Mouse (Mus musculus) liver, embryonic 12.5 days (tissue): ENCODE data around the gene Supt20. TPM values are rescaled to one million over a fixed set of nuclear protein-coding genes. Genes with fewer than 3 reads are reported as not detected.

ENCODE experiments used
- ATAC-seq: fragments of 200-750 bp; cut with Nextera tagmentation; 2 replicates; pipeline ENCODE4 v1.8.0; 2017; ENCODE audit warnings: moderate number of reproducible peaks, mild to moderate bottlenecking, moderate library complexity
- H3K27ac ChIP-seq: fragments of 300-500 bp; sonication (generic); 2 replicates; pipeline ENCODE4 v1.5.1; 2016; ENCODE audit warnings: mild to moderate bottlenecking
- H3K27me3 ChIP-seq: fragments of 300-500 bp; sonication (generic); replicated peaks from 2 replicates; pipeline ENCODE4 v1.6.1; 2016; ENCODE audit warnings: mild to moderate bottlenecking, moderate library complexity
- H3K36me3 ChIP-seq: fragments of 300-500 bp; sonication (generic); 2 replicates; pipeline ENCODE4 v1.6.1; 2016; ENCODE audit warnings: mild to moderate bottlenecking, moderate library complexity
- H3K4me1 ChIP-seq: fragments of 300-500 bp; sonication (generic); 2 replicates; pipeline ENCODE4 v1.6.1; 2016
- H3K4me2 ChIP-seq: fragments of 300-500 bp; sonication (generic); 2 replicates; pipeline ENCODE4 v1.6.1; 2016; ENCODE audit warnings: mild to moderate bottlenecking, moderate library complexity
- H3K4me3 ChIP-seq: fragments of 300-500 bp; sonication (generic); 2 replicates; pipeline ENCODE4 v1.5.1; 2016; ENCODE audit warnings: mild to moderate bottlenecking, moderate library complexity
- H3K9ac ChIP-seq: fragments of 300-500 bp; sonication (generic); 2 replicates; pipeline ENCODE4 v1.6.1; 2016; ENCODE audit warnings: mild to moderate bottlenecking, moderate library complexity
- H3K9me3 ChIP-seq: fragments of 300-500 bp; sonication (generic); replicated peaks from 2 replicates; pipeline ENCODE4 v1.6.1; 2016; ENCODE audit warnings: mild to moderate bottlenecking, moderate library complexity
- WGBS: fragments of 180-500 bp; shearing (Covaris S2); methylation state at CpG from one replicate; pipeline ENCODE4 v1.1.7; 2016; ENCODE audit not compliant: insufficient replicate concordance; 5-methylcytosine and 5-hydroxymethylcytosine counted together
- polyA plus RNA-seq: library from polyadenylated mRNA; unstranded; fragments of >200 nt; fragmentation: Nextera tagmentation; extraction: Ambion mirVana; gene quantifications from 2 replicates; pipeline ENCODE4 v1.2.1, GENCODE M21; 2016

Supt20 gene
- polyA plus RNA-seq, 1 experiment from 2014 or later = 49.8 TPM

DNA sequence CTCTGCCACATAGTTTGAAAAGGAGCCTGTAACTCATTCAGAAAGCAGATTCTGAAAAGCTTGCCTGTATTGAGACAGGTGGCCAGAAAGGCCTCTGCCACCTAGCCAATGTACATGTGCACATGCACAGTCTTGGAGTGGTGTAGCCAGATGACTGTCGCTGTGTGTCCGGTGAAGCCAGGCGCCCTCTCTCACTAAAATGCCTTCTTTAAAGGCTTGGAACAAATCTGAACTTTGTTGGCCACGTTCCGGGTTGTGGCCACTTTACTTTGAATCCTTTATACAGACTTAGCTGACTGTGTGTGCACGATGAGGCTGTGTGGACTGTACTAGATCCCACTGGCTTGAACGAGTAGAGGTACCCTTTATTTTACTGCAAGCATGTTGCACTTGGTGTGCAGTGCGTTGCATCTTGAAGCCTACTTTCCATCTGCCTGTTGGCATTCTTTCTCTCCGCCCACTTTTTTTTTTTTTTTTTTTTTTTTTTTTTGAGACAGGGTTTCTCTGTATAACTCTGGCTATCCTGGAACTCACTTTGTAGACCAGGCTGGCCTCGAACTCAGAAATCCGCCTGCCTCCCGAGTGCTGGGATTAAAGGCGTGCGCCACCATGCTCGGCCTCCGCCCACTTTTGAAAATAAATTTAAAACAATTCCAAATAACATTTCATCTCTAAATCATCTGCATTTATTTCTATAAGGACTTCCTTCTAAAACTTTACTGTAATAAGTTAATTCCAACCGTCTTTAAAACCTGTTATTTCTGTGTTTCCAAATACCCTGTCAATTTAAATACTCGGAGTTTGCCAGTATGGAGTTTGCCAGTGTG lies 43.7 kb downstream of the Supt20 start:
- ATAC-seq = no peak
- peak overlapping the region; percentile 92 for H3K4me2 ChIP-seq
- H3K27ac ChIP-seq = peak overlapping the region; percentile 99
- H3K9me3 ChIP-seq = no peaks in the 10 kb centered on the region
- peaks cover 37% of the 10 kb centered on the region for H3K4me1 ChIP-seq
- peaks cover 58% of the 10 kb centered on the region for H3K36me3 ChIP-seq
- H3K4me3 ChIP-seq = peak overlapping the region; percentile 92
- no peaks in the 10 kb centered on the region for H3K27me3 ChIP-seq
- peak overlapping the region; percentile 88 for H3K9ac ChIP-seq
- 45% methylated on average over 18 of the region's 18 CpGs for WGBS

DNA sequence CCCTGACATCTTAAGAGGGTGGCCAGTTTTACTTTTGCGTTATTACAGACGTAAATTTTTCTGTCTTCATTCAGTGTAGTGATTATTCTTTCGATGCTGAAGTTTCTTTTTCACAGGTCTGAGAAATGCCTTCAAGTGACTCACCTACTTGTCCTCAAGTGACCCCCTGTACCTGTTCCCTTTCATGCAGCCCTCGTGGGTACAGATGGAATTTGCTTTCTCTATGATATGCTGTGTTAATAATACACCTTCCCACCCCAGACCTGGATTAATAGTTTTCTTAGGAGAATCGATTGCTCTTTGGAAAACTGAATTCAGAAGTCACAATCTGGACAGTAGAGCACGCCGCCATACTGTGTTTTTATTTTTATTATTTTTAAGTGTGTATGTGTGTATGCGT lies 44.7 kb downstream of the Supt20 start:
- Histone ChIP-seq H3K9ac (no peak overlapping the region), H3K4me1 (peaks cover 31% of the 10 kb centered on the region), H3K36me3 (peaks cover 58% of the 10 kb centered on the region), H3K27me3 (no peaks in the 10 kb centered on the region), H3K4me2 (no peak overlapping the region), H3K9me3 (no peaks in the 10 kb centered on the region), H3K27ac (no peak overlapping the region), H3K4me3 (no peak overlapping the region)
- 88% methylated on average over 8 of the region's 8 CpGs for WGBS
- ATAC-seq = no peak

DNA sequence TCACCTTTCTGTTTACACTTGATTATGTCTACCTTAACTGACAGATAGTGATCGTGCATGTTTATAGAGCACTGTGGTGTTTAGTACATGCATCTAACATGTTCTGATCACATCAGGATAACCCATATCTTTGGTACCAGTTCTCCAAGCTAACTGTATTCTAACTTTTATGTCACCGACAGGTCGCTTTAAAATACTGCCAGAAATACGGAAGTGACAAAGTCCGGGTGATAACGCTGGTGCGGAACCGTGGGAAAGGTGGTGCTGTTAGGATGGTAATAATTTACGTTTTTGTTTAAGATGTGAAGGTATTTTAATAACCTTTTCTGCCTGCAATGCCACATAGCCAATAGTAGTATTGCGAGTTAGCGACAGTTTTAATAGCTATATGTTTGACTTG lies 49.4 kb downstream of the Supt20 start:
- H3K36me3 ChIP-seq = peaks cover 91% of the 10 kb centered on the region
- WGBS = 89% methylated on average over 11 of the region's 11 CpGs
- H3K9ac ChIP-seq = no peak overlapping the region

DNA sequence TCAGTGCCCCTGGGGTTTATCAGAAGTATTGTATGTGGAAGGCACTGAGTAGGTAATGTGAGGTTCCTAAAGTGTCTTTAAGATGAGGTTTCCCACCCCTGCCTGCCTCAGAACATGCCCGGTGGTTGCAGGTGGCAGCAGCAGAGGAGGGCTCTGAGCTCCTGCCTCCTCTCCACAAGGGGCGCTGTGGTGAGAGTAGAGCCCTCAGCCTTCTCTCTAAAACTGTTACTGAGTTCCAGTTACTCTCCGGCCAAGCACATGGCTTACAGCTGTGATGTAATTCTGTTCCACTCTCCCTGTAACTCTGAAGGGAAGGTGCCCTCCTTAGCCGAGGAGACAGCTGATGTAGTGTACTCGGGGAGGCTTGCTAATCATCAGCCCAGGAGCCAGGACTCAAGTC lies 53.2 kb downstream of the Supt20 start:
- H3K4me2 ChIP-seq = no peak overlapping the region
- H3K9me3 ChIP-seq = no peaks in the 10 kb centered on the region
- H3K27me3 ChIP-seq = no peaks in the 10 kb centered on the region
- H3K4me1 ChIP-seq = no peaks in the 10 kb centered on the region
- no peak overlapping the region for H3K27ac ChIP-seq
- ATAC-seq = 0 out of 2 replicates have a peak, but pooled peaks have one; percentile 44
- H3K9ac ChIP-seq = no peak overlapping the region
- no peak overlapping the region for H3K4me3 ChIP-seq
- 57% methylated on average over 5 of the region's 5 CpGs for WGBS
- peaks cover 99% of the 10 kb centered on the region for H3K36me3 ChIP-seq

More for the DNA sequence above, 49.4 kb downstream of the Supt20 start:
- Histone ChIP-seq H3K4me2 (no peak overlapping the region), H3K9me3 (no peaks in the 10 kb centered on the region), H3K27me3 (no peaks in the 10 kb centered on the region), H3K4me3 (no peak overlapping the region), H3K4me1 (0 out of 2 replicates have a peak, but pooled peaks cover 3% of the 10 kb centered on the region), H3K27ac (no peak overlapping the region)
- ATAC-seq = no peak

DNA sequence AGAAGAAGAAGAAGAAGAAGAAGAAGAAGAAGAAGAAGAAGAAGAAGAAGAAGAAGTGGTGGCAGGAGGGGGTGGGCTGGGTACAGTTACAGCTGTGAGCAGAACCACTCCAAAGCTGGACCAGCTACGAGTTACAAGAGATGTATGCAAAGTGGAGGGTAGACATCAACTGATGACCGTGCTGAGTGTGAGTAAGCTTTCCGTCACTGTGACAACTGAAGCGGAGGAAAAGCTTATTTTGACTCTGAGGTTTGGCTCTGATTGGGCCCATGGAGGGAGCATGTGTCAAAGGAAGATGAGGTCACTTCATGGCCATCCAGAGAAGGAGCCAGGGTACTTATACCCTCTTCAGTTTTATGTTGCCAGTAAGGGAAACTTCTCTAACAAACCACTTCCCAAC lies 60.8 kb downstream of the Supt20 start:
- Histone ChIP-seq H3K9me3 (no peaks in the 10 kb centered on the region), H3K27ac (no peak overlapping the region)

DNA sequence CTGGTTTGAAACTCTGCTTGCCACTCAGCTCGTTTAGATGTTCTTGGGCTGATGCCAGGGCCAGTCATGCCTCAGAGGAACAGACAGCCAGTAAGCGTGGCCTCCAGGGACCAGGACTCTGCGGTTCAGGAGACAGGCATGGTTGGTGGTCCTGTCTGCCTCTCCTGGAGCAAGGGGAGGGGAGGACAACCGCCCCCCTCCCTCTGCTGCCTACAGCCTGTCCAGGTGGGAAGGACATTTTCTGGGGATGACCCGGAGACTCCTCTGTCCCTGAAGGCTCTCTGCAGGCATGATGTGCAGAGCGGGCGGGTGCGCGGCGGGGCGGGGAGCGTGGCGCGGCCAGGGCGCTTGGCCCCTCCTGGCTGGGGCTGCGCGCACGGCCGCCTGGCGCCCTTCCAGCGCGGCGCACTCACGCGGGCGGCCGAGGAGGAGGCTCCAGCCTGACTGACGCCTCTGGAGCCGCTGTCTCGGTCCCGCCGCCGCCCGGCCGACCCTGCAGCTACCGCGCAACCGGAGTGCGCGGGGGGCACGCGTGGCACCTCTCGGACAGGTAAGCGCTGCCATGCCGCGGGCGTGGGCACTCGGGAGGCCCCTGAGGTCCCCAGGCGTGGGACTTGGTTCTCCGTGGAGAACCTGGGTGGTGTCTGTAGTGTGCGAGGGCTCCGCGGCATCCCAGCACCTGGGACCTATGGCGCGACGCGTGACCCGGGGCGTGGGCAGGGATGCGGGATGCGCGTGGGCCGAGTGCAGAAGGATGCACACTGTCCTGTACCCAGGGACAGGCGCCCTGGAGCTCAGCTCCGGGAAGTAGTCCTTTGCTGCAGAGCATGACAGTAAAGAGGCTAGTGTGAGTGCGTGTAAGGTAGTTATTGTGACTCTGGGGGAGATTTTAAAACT lies 62.8 kb downstream of the Supt20 start, which contains the start of gene Smad9:
Gene Smad9 (plus strand): TSS at position 438 of the 897 bp plus-strand sequence.
- Histone ChIP-seq H3K27ac (no peak within 1 kb of the TSS), H3K4me1 (0 out of 2 replicates have a peak, but pooled peaks cover 7% of the 10 kb centered on the region), H3K9ac (no peak within 1 kb of the TSS; the same call in 1 of the 2 replicates), H3K4me2 (peak within 1 kb of the TSS; percentile 72), H3K36me3 (peaks cover 11% of the 10 kb centered on the region), H3K27me3 (peaks cover 38% of the 10 kb centered on the region), H3K9me3 (no peaks in the 10 kb centered on the region), H3K4me3 (peak within 1 kb of the TSS; percentile 52)
- peak; percentile 51; the same call in 1 of the 2 replicates for ATAC-seq
- 3% methylated on average over 66 of the region's 66 CpGs for WGBS

More for the DNA sequence above, 60.8 kb downstream of the Supt20 start:
- no peak for ATAC-seq
- WGBS = 55% methylated on average over 4 of the region's 4 CpGs
- H3K36me3 ChIP-seq = peaks cover 31% of the 10 kb centered on the region
- H3K9ac ChIP-seq = no peak overlapping the region
- 0 out of 2 replicates have a peak, but pooled peaks cover 7% of the 10 kb centered on the region for H3K4me1 ChIP-seq
- H3K4me2 ChIP-seq = no peak overlapping the region
- no peak overlapping the region for H3K4me3 ChIP-seq
- peaks cover 38% of the 10 kb centered on the region for H3K27me3 ChIP-seq

DNA sequence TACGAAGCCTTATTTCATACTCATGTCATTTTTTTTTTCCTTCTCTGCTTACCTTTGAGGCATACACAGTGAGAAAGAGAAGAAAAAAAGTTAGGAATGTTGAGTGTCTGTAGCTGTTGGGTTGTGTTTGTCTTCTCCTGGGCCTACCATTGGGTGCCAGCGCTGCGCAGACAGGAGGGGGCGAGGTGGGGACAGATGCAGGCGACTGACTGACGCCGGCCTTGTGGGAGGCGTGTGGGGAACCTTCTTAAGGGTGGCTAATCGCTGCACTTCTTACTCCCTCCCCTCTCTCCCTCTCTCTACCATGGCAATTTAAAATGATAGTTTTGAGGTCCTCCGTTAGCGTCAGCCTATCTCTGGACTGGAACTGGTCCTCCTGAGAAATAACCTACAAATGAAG lies 63.5 kb downstream of the Supt20 start:
- peak overlapping the region; percentile 52 for H3K4me3 ChIP-seq
- H3K9me3 ChIP-seq = no peaks in the 10 kb centered on the region
- H3K4me1 ChIP-seq = 0 out of 2 replicates have a peak, but pooled peaks cover 7% of the 10 kb centered on the region
- peaks cover 4% of the 10 kb centered on the region for H3K36me3 ChIP-seq
- 6% methylated on average over 11 of the region's 11 CpGs for WGBS
- H3K27ac ChIP-seq = no peak overlapping the region
- H3K9ac ChIP-seq = no peak overlapping the region
- peaks cover 38% of the 10 kb centered on the region for H3K27me3 ChIP-seq
- peak overlapping the region; percentile 72 for H3K4me2 ChIP-seq
- ATAC-seq = no peak

DNA sequence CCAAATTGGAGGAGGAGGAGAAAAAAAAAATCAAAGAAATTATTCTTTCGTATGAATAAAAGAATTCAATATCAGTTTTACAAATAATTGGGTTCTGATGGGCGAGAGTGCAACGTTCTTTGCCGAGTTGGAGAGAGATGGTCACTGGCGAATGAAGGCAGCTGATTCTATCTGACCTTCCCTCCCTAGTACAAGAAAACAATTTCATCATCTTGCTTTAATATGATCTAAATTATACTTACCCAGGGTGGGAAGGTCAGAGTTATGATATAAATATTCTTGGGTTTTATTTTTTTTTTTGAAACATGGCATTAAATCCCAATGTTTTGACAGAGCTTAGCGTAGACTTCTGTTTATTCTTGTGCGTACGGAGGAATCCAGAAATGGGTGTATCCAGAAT lies 64.8 kb downstream of the Supt20 start:
- 78% methylated on average over 8 of the region's 8 CpGs for WGBS
- Histone ChIP-seq H3K27me3 (peaks cover 38% of the 10 kb centered on the region), H3K36me3 (no peaks in the 10 kb centered on the region), H3K4me1 (0 out of 2 replicates have a peak, but pooled peaks cover 7% of the 10 kb centered on the region), H3K9me3 (no peaks in the 10 kb centered on the region; the same call in 1 of the 2 replicates), H3K4me2 (no peak overlapping the region), H3K4me3 (no peak overlapping the region), H3K27ac (no peak overlapping the region), H3K9ac (no peak overlapping the region)
- ATAC-seq = no peak

DNA sequence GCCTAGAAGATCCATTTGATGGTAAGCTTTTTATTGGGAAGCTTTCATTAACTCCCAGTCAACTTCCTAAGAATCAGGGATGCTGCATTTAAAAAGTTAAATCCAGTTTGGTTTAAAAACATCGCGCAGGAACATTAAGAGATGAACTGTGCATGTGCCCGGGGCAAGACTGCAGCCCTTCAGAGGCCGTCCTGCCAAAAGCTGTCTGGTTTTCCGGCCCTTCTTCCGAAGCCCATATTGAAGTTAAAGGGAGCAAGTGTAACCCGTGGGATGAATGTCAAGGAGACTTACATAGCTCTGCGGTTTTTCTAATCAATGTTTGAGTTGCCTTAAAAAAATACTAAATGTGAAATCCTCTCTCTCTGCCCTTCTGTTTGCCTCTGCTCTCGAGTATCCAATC lies 66.6 kb downstream of the Supt20 start:
- ATAC-seq = no peak
- Histone ChIP-seq H3K4me1 (0 out of 2 replicates have a peak, but pooled peaks cover 7% of the 10 kb centered on the region), H3K36me3 (no peaks in the 10 kb centered on the region), H3K27me3 (peaks cover 35% of the 10 kb centered on the region), H3K4me3 (no peak overlapping the region), H3K27ac (no peak overlapping the region), H3K9ac (no peak overlapping the region), H3K9me3 (no peaks in the 10 kb centered on the region; the same call in 1 of the 2 replicates), H3K4me2 (no peak overlapping the region)
- 69% methylated on average over 9 of the region's 9 CpGs for WGBS

DNA sequence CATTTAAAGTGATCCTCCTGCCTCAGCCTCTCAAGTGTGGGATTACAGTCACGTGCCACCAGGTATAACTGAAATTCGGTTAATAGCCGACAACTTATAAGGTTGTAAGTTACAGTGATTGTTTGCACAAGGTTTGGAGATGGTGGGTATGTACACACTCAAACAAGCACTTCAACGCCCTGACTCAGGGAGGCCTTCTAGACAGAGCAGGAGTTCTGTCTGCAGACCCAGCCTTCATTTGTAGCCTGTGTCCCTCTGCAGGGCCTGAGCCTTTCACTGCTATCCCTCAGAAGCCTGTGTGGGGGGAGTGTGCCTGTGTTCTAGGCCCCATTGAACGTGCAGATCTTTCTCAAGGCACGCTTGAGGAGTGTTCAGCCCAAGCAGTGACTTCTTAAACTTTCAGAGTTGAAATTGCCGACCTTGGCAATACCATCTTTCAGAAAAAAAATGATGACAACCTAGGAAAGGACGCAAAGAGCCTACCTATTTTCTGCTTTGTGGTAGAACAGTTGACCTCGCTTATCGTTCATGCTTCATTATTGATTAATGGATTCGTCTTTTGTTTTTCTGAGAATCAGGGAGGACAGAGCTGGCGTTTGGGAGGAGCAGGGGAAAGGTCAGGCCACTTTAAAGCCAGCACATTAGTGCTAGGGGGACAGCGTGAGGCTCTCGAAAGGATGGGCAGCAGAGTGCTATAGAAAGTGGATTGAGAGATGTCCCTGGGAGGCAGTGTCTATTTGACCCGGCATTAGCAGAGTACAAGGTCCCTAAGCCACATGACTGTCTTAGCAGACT lies 67.9 kb downstream of the Supt20 start:
- Histone ChIP-seq H3K4me1 (0 out of 2 replicates have a peak, but pooled peaks cover 3% of the 10 kb centered on the region), H3K4me2 (no peak overlapping the region), H3K4me3 (no peak overlapping the region), H3K9me3 (no peaks in the 10 kb centered on the region; the same call in 1 of the 2 replicates), H3K36me3 (no peaks in the 10 kb centered on the region), H3K27me3 (peaks cover 22% of the 10 kb centered on the region), H3K9ac (no peak overlapping the region), H3K27ac (no peak overlapping the region)
- ATAC-seq = no peak
- 61% methylated on average over 15 of the region's 15 CpGs for WGBS

DNA sequence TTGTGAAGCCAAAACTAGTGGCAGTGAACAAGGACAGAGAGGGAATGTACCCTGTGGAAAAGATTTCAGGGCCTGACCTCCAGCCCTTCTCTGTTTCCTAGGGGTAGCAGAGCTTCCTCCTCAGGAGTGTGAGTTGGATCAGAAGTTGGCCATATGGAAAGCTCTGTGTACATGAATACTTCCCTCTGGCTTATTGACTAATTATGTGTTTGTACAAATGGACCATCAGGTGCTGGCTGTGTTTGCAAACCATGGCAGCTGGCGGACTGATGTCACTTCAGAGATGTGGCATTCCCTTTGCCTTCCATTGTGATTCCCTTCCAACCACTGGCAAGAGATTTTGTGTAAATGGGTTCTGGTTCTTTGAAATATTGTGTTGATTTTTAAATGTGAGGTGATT lies 68.7 kb downstream of the Supt20 start:
- no peak for ATAC-seq
- Histone ChIP-seq H3K9me3 (no peaks in the 10 kb centered on the region; the same call in 1 of the 2 replicates), H3K27me3 (peaks cover 15% of the 10 kb centered on the region), H3K9ac (no peak overlapping the region), H3K4me3 (no peak overlapping the region), H3K4me1 (no peaks in the 10 kb centered on the region), H3K36me3 (no peaks in the 10 kb centered on the region), H3K4me2 (no peak overlapping the region), H3K27ac (no peak overlapping the region)
- WGBS = 60% methylated on average over 1 of the region's 1 CpGs
